Mouse (Mus musculus): ENCODE data around the gene Ibsp. TPM values are rescaled to one million over a fixed set of nuclear protein-coding genes. Genes with fewer than 3 reads are reported as not detected.

The Ibsp gene
- polyA plus RNA-seq, 1 experiment from 2014 or later: not detected

- Histone ChIP-seq H3K4me1 (replicated peaks; ENCODE audit: control insufficient read depth, insufficient read depth, low read length) (no peaks in the 10 kb centered on the region), H3K36me3 (ENCODE audit: control insufficient read depth, insufficient read depth) (no peaks in the 10 kb centered on the region), H3K27me3 (replicated peaks; ENCODE audit: control insufficient read depth, insufficient read depth, low read length) (no peaks in the 10 kb centered on the region), H3K27ac (ENCODE audit: low read depth, low read length) (no peak overlapping the region), H3K4me3 (ENCODE audit: low read depth, low read length) (no peak overlapping the region), H3K9ac (ENCODE audit: low read depth, low read length) (no peak overlapping the region), H3K9me3 (ENCODE audit: control insufficient read depth) (no peaks in the 10 kb centered on the region), H3K4me2 (replicated peaks; ENCODE audit: low read depth) (no peak overlapping the region)
- no peak for TF ChIP-seq CTCF (IDR thresholded peaks at IDR 0.05; ENCODE audit: low read depth)
- no peak for ATAC-seq
- WGBS: 73% methylated on average over 1 of the region's 1 CpGs
Measured at GRCm38 (mm10) chr5:104351041-104351440, 52.1 kb downstream of the Ibsp start.

- no peak for TF ChIP-seq CTCF (IDR thresholded peaks at IDR 0.05; ENCODE audit: low read depth)
- no peaks in the 10 kb centered on the region for H3K4me1 ChIP-seq (replicated peaks; ENCODE audit: control insufficient read depth, insufficient read depth, low read length)
- no peak for ATAC-seq
- no peak overlapping the region for H3K27ac ChIP-seq (ENCODE audit: low read depth, low read length)
- H3K36me3 ChIP-seq (ENCODE audit: control insufficient read depth, insufficient read depth): no peaks in the 10 kb centered on the region
- H3K9me3 ChIP-seq (ENCODE audit: control insufficient read depth): no peaks in the 10 kb centered on the region
- H3K27me3 ChIP-seq (replicated peaks; ENCODE audit: control insufficient read depth, insufficient read depth, low read length): no peaks in the 10 kb centered on the region
- H3K4me3 ChIP-seq (ENCODE audit: low read depth, low read length): no peak overlapping the region
- H3K9ac ChIP-seq (ENCODE audit: low read depth, low read length): no peak overlapping the region
- H3K4me2 ChIP-seq (replicated peaks; ENCODE audit: low read depth): no peak overlapping the region
- WGBS: 45% methylated on average over 5 of the region's 5 CpGs
Measured at GRCm38 (mm10) chr5:104351874-104352273, 52.9 kb downstream of the Ibsp start.

GRCm38 (mm10) chr5:104357575-104357974 lies 58.6 kb downstream of the Ibsp start:
- Histone ChIP-seq H3K4me2 (replicated peaks; ENCODE audit: low read depth) (no peak overlapping the region), H3K9me3 (ENCODE audit: control insufficient read depth) (no peaks in the 10 kb centered on the region), H3K36me3 (ENCODE audit: control insufficient read depth, insufficient read depth) (no peaks in the 10 kb centered on the region), H3K4me1 (replicated peaks; ENCODE audit: control insufficient read depth, insufficient read depth, low read length) (no peaks in the 10 kb centered on the region), H3K4me3 (ENCODE audit: low read depth, low read length) (no peak overlapping the region), H3K9ac (ENCODE audit: low read depth, low read length) (no peak overlapping the region), H3K27me3 (replicated peaks; ENCODE audit: control insufficient read depth, insufficient read depth, low read length) (no peaks in the 10 kb centered on the region), H3K27ac (ENCODE audit: low read depth, low read length) (no peak overlapping the region)
- TF ChIP-seq CTCF (IDR thresholded peaks at IDR 0.05; ENCODE audit: low read depth): no peak
- ATAC-seq: no peak
- 73% methylated on average over 5 of the region's 5 CpGs for whole genome bisulfite sequencing

- Histone ChIP-seq H3K4me2 (replicated peaks; ENCODE audit: low read depth) (no peak overlapping the region), H3K4me3 (ENCODE audit: low read depth, low read length) (no peak overlapping the region), H3K36me3 (ENCODE audit: control insufficient read depth, insufficient read depth) (no peaks in the 10 kb centered on the region), H3K9me3 (ENCODE audit: control insufficient read depth) (no peaks in the 10 kb centered on the region), H3K27me3 (replicated peaks; ENCODE audit: control insufficient read depth, insufficient read depth, low read length) (no peaks in the 10 kb centered on the region), H3K27ac (ENCODE audit: low read depth, low read length) (no peak overlapping the region), H3K4me1 (replicated peaks; ENCODE audit: control insufficient read depth, insufficient read depth, low read length) (no peaks in the 10 kb centered on the region), H3K9ac (ENCODE audit: low read depth, low read length) (no peak overlapping the region)
- 56% methylated on average over 7 of the region's 7 CpGs for WGBS
- TF ChIP-seq CTCF (IDR thresholded peaks at IDR 0.05; ENCODE audit: low read depth): no peak
- no peak for ATAC-seq
Measured at GRCm38 (mm10) chr5:104358592-104358991, 59.6 kb downstream of the Ibsp start.

GRCm38 (mm10) chr5:104359257-104359656 lies 60.3 kb downstream of the Ibsp start:
- no peak overlapping the region for H3K4me2 ChIP-seq (replicated peaks; ENCODE audit: low read depth)

More at GRCm38 (mm10) chr5:104359257-104359656, 60.3 kb downstream of the Ibsp start:
- Histone ChIP-seq H3K9ac (ENCODE audit: low read depth, low read length) (no peak overlapping the region), H3K4me1 (replicated peaks; ENCODE audit: control insufficient read depth, insufficient read depth, low read length) (no peaks in the 10 kb centered on the region), H3K36me3 (ENCODE audit: control insufficient read depth, insufficient read depth) (no peaks in the 10 kb centered on the region), H3K9me3 (ENCODE audit: control insufficient read depth) (no peaks in the 10 kb centered on the region), H3K4me3 (ENCODE audit: low read depth, low read length) (no peak overlapping the region), H3K27me3 (replicated peaks; ENCODE audit: control insufficient read depth, insufficient read depth, low read length) (no peaks in the 10 kb centered on the region), H3K27ac (ENCODE audit: low read depth, low read length) (no peak overlapping the region)
- 37% methylated on average over 6 of the region's 6 CpGs for WGBS
- TF ChIP-seq CTCF (IDR thresholded peaks at IDR 0.05; ENCODE audit: low read depth): no peak
- no peak for ATAC-seq

Small RNAs within 50 kb of the gene (microRNA-seq; reads per million reads assigned to microRNA genes)
- not detected for gene Gm23616

Other genes starting within 250 kb of the Ibsp start
- 1.1 and 1.5 TPM in 2 replicates for gene Gm17660, start 221.6 kb upstream of the Ibsp start, polyA plus RNA-seq (2015; fragmentation: Nextera tagmentation; extraction: Ambion mirVana)
- 158 and 165 TPM in 2 replicates for gene Sparcl1, start 185.4 kb upstream of the Ibsp start, polyA plus RNA-seq (2015; fragmentation: Nextera tagmentation; extraction: Ambion mirVana)
- gene Dspp, start 128.5 kb upstream of the Ibsp start, polyA plus RNA-seq (2015; fragmentation: Nextera tagmentation; extraction: Ambion mirVana): not detected in 2 replicates
- 0.30 and 0.34 TPM in 2 replicates for gene Dmp1, start 96.6 kb upstream of the Ibsp start, polyA plus RNA-seq (2015; fragmentation: Nextera tagmentation; extraction: Ambion mirVana)
- not detected in 2 replicates for gene Mepe, start 26.2 kb downstream of the Ibsp start, polyA plus RNA-seq (2015; fragmentation: Nextera tagmentation; extraction: Ambion mirVana)
- gene Spp1, start 135.9 kb downstream of the Ibsp start, polyA plus RNA-seq (2015; fragmentation: Nextera tagmentation; extraction: Ambion mirVana): 10.1 and 12.0 TPM in 2 replicates
- 4.5 TPM in 2 replicates for gene Pkd2, start 160.3 kb downstream of the Ibsp start, polyA plus RNA-seq (2015; fragmentation: Nextera tagmentation; extraction: Ambion mirVana)
- gene BC005561, start 209.2 kb downstream of the Ibsp start, polyA plus RNA-seq (2015; fragmentation: Nextera tagmentation; extraction: Ambion mirVana): 4.3 and 5.4 TPM in 2 replicates